Mouse (Mus musculus): Measurements from ENCODE around the gene Deaf1.

The Deaf1 gene

DNA sequence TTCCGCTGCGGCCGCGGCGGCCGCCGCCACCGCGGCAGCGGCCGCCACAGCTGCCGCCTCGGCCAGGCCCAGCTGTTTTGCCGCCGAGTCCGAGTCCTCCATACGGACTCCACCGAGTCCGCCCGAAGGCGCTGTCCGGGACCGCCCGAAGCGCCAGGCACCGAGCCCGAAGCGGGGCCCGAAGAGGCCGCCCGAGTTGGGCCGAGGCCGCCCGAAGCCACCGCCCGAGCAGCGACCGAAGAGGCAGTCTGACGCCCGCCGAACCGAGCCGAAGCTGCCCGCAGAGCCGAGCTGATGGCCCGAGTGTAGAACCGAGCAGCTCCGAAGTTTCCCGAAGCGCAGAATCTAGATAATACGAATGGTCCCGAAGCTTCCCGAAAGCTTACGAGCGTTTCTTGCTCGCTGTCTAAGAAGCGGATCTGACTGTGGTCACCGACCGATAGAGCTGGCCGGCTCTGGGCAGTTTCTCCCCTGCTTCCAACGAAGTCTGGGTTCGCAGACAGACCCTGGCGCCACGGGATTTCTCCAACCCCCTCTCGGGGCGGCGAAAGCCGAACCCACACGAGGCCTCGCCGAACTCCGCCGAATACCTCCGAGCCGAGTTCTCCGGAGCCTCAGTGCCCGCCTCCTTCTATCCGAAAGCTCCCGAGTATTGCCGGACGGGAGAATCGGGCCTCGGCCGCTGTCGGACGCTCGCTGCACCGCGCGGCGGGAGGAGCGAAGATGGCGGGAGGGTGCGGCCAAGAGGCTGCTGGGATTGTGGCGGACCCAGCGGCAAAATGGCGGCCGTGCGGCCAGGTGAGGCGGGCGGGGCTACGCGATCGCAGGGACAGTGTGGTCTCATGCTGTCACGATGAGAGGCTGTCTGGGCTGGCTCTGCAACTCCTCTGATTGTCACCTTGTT is at the start of gene Deaf1, which contains the start of gene Tmem80:
Gene Deaf1, minus strand, starts transcription at position 222 of the 904 bp plus-strand sequence.
Gene Tmem80, plus strand, starts transcription at position 271 of the 904 bp plus-strand sequence.
- peaks cover 44% of the 10 kb centered on the region for H3K4me1 ChIP-seq (replicated peaks; ENCODE audit: low read depth, low read length)
- peaks cover 19% of the 10 kb centered on the region for H3K27me3 ChIP-seq (ENCODE audit: insufficient read depth, low read length)
- TF ChIP-seq CTCF (conservative IDR thresholded peaks at IDR 0.05; ENCODE audit: low read length) (no peak), NANOG (IDR thresholded peaks at IDR 0.05; ENCODE audit: borderline replicate concordance, low read length) (no peak), POU5F1 (IDR thresholded peaks at IDR 0.05; ENCODE audit: borderline replicate concordance, low read length) (no peak)
- H3K36me3 ChIP-seq (ENCODE audit: insufficient read depth, low read length) = peaks cover 40% of the 10 kb centered on the region
- H3K4me3 ChIP-seq (replicated peaks; ENCODE audit: low read length) = peak within 1 kb of the TSS; percentile 87
- no peaks in the 10 kb centered on the region for H3K9me3 ChIP-seq (ENCODE audit: low read length)

DNA sequence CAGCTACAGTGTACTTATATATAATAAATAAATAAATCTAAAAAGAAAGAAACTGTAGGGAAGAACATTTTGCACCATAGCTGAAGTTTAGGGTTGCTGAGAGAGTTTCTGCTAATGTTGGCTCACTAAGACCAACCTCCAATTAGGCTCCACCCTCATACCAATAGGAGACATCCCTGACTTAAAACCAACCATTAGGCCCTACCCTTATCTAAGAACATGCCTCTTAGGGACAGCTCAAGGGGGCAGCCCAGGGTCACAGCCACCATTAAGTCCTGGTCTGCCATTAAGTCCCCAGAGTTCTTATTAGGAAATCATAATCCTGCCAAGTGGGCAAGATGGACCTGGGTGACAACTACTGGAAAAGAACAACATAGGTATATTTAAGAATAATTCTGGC is 46.9 kb upstream of the Deaf1 start:
- peaks cover 65% of the 10 kb centered on the region for H3K4me1 ChIP-seq (replicated peaks; ENCODE audit: low read depth, low read length)
- TF ChIP-seq CTCF (conservative IDR thresholded peaks at IDR 0.05; ENCODE audit: low read length) (no peak), POU5F1 (IDR thresholded peaks at IDR 0.05; ENCODE audit: borderline replicate concordance, low read length) (no peak), NANOG (IDR thresholded peaks at IDR 0.05; ENCODE audit: borderline replicate concordance, low read length) (no peak)

DNA sequence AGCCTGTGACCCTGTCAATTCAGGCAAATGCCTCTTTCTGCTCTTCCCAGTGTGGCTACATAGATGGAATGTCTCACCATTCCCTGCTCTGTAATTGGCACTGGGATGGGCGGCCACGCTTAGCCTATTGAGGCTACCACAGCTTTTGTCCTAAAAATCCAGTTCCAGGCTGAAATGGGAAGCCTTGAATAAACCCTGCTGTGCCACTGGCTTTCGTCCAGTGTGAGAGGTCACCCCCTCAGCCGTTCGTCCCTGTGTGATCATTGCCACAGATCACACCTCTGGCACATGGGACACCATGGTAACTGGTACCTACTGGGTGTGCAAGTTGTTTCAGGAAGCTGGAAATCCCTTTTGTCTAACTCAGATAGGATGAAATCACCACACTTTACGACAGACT is 46.1 kb upstream of the Deaf1 start:
- Histone ChIP-seq H3K4me1 (replicated peaks; ENCODE audit: low read depth, low read length) (peaks cover 69% of the 10 kb centered on the region), H3K4me3 (replicated peaks; ENCODE audit: low read length) (no peak overlapping the region), H3K36me3 (ENCODE audit: insufficient read depth, low read length) (no peaks in the 10 kb centered on the region), H3K27me3 (ENCODE audit: insufficient read depth, low read length) (no peaks in the 10 kb centered on the region), H3K9me3 (ENCODE audit: low read length) (no peaks in the 10 kb centered on the region)
- TF ChIP-seq CTCF (conservative IDR thresholded peaks at IDR 0.05; ENCODE audit: low read length) = no peak
- no peak for TF ChIP-seq POU5F1 (IDR thresholded peaks at IDR 0.05; ENCODE audit: borderline replicate concordance, low read length)
- TF ChIP-seq NANOG (IDR thresholded peaks at IDR 0.05; ENCODE audit: borderline replicate concordance, low read length) = no peak

More for the DNA sequence above, 46.9 kb upstream of the Deaf1 start:
- H3K9me3 ChIP-seq (ENCODE audit: low read length) = no peaks in the 10 kb centered on the region
- H3K4me3 ChIP-seq (replicated peaks; ENCODE audit: low read length) = no peak overlapping the region
- H3K36me3 ChIP-seq (ENCODE audit: insufficient read depth, low read length) = no peaks in the 10 kb centered on the region
- H3K27me3 ChIP-seq (ENCODE audit: insufficient read depth, low read length) = no peaks in the 10 kb centered on the region

GRCm38 (mm10) chr7:141371942-141372595 is 44.6 kb upstream of the Deaf1 start:
- H3K4me1 ChIP-seq (replicated peaks; ENCODE audit: low read depth, low read length) = peaks cover 75% of the 10 kb centered on the region
- H3K27me3 ChIP-seq (ENCODE audit: insufficient read depth, low read length) = no peaks in the 10 kb centered on the region; the same call in 1 of the 2 replicates
- H3K36me3 ChIP-seq (ENCODE audit: insufficient read depth, low read length) = no peaks in the 10 kb centered on the region
- H3K9me3 ChIP-seq (ENCODE audit: low read length) = no peaks in the 10 kb centered on the region
- no peak overlapping the region for H3K4me3 ChIP-seq (replicated peaks; ENCODE audit: low read length)
- TF ChIP-seq CTCF (conservative IDR thresholded peaks at IDR 0.05; ENCODE audit: low read length) = no peak
- no peak for TF ChIP-seq POU5F1 (IDR thresholded peaks at IDR 0.05; ENCODE audit: borderline replicate concordance, low read length)
- TF ChIP-seq NANOG (IDR thresholded peaks at IDR 0.05; ENCODE audit: borderline replicate concordance, low read length) = no peak

- TF ChIP-seq NANOG (IDR thresholded peaks at IDR 0.05; ENCODE audit: borderline replicate concordance, low read length) (no peak), CTCF (conservative IDR thresholded peaks at IDR 0.05; ENCODE audit: low read length) (no peak), POU5F1 (IDR thresholded peaks at IDR 0.05; ENCODE audit: borderline replicate concordance, low read length) (no peak)
- peaks cover 64% of the 10 kb centered on the region for H3K4me1 ChIP-seq (replicated peaks; ENCODE audit: low read depth, low read length)
- no peaks in the 10 kb centered on the region for H3K9me3 ChIP-seq (ENCODE audit: low read length)
- no peak overlapping the region for H3K4me3 ChIP-seq (replicated peaks; ENCODE audit: low read length)
- H3K27me3 ChIP-seq (ENCODE audit: insufficient read depth, low read length) = peaks cover 9% of the 10 kb centered on the region; the same call in 1 of the 2 replicates
- no peaks in the 10 kb centered on the region for H3K36me3 ChIP-seq (ENCODE audit: insufficient read depth, low read length)
These were observed 42.4 kb upstream of the Deaf1 start for GRCm38 (mm10) chr7:141369918-141370317.

- TF ChIP-seq CTCF (conservative IDR thresholded peaks at IDR 0.05; ENCODE audit: low read length) (no peak), NANOG (IDR thresholded peaks at IDR 0.05; ENCODE audit: borderline replicate concordance, low read length) (no peak), POU5F1 (IDR thresholded peaks at IDR 0.05; ENCODE audit: borderline replicate concordance, low read length) (no peak)
- H3K36me3 ChIP-seq (ENCODE audit: insufficient read depth, low read length) = no peaks in the 10 kb centered on the region
- no peaks in the 10 kb centered on the region for H3K9me3 ChIP-seq (ENCODE audit: low read length)
- H3K27me3 ChIP-seq (ENCODE audit: insufficient read depth, low read length) = peaks cover 17% of the 10 kb centered on the region
- H3K4me1 ChIP-seq (replicated peaks; ENCODE audit: low read depth, low read length) = peaks cover 44% of the 10 kb centered on the region
- no peak overlapping the region for H3K4me3 ChIP-seq (replicated peaks; ENCODE audit: low read length)
These were observed 39.9 kb upstream of the Deaf1 start for GRCm38 (mm10) chr7:141367358-141367757.

DNA sequence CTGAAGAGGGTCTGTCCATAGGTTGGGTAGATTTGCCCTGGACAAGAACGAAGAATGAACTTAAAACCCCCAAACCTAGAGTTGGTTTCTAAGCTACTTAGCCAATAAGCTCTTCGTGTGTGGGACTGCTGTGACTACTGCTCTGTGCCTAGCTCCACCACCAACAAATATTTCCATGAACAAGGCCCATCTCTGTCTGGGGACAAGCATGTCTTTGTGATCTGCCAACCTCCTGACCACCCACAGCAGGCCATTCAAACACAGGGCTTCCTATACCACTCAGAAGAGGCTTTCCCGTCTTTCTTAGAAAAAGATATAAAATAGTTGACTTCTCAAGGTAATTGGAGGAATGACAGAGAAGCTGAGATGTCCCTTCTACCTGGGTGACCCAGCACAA is 37.6 kb upstream of the Deaf1 start:
- Histone ChIP-seq H3K27me3 (ENCODE audit: insufficient read depth, low read length) (peaks cover 40% of the 10 kb centered on the region), H3K36me3 (ENCODE audit: insufficient read depth, low read length) (no peaks in the 10 kb centered on the region), H3K4me1 (replicated peaks; ENCODE audit: low read depth, low read length) (peaks cover 33% of the 10 kb centered on the region), H3K9me3 (ENCODE audit: low read length) (no peaks in the 10 kb centered on the region), H3K4me3 (replicated peaks; ENCODE audit: low read length) (no peak overlapping the region)
- TF ChIP-seq POU5F1 (IDR thresholded peaks at IDR 0.05; ENCODE audit: borderline replicate concordance, low read length) (no peak), NANOG (IDR thresholded peaks at IDR 0.05; ENCODE audit: borderline replicate concordance, low read length) (no peak), CTCF (conservative IDR thresholded peaks at IDR 0.05; ENCODE audit: low read length) (no peak)

DNA sequence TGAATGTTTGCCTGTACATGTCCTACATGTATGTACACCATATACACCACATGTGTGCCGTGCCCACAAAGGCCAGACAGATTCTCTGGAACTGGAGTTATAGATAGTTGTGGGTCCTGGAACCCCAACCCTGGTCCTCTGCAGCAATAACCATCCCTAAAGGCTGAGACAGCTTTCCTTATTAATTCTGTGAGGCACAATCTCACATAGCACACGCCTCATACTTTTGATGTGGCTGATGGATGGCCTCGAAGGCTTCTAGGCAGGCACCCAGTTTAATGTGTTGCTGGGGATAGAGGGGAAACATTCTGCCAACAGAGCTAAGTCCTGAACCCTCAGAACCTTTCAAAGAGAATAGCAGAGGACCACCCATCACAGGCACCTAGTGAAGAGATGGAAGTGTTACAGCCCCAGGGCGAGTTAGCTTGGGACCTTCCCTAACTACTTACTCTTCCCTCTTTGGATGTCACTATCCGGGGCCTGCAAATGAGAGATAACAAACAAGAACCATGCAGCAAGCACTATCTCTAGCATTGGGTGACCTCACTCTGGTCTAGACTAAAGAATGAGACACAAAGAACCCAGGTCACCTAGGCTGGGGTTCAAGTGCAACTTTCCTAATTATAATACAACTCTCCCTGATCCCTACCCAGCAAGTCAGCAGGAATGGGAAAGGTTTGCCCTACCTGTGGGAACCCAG is 37.0 kb upstream of the Deaf1 start:
- H3K9me3 ChIP-seq (ENCODE audit: low read length) = no peaks in the 10 kb centered on the region
- no peaks in the 10 kb centered on the region for H3K36me3 ChIP-seq (ENCODE audit: insufficient read depth, low read length)
- TF ChIP-seq CTCF (conservative IDR thresholded peaks at IDR 0.05; ENCODE audit: low read length) (no peak), POU5F1 (IDR thresholded peaks at IDR 0.05; ENCODE audit: borderline replicate concordance, low read length) (no peak)
- H3K4me3 ChIP-seq (replicated peaks; ENCODE audit: low read length) = no peak overlapping the region
- peaks cover 27% of the 10 kb centered on the region for H3K4me1 ChIP-seq (replicated peaks; ENCODE audit: low read depth, low read length)
- H3K27me3 ChIP-seq (ENCODE audit: insufficient read depth, low read length) = peaks cover 45% of the 10 kb centered on the region

Measured in E14TG2a.4 (cell line).